Mouse (Mus musculus) liver, adult 2 months (tissue): ENCODE results near the gene Mnt. TPM values are rescaled to one million over a fixed set of nuclear protein-coding genes. Genes with fewer than 3 reads are reported as not detected.

Experiments used
- DNase-seq: peaks from one replicate; pipeline ENCODE4 v3.0.0-alpha.2; 2011; ENCODE audit warnings: low read depth, low spot score; ENCODE audit errors: extremely low read depth
- H3K27ac ChIP-seq: fragments of 200-500 bp; replicated peaks from 2 replicates; pipeline ENCODE4 v1.5.1; 2012; ENCODE audit warnings: low read depth, mild to moderate bottlenecking, control low read depth, inconsistent platforms, low read length; ENCODE audit not compliant: insufficient read depth
- H3K27me3 ChIP-seq: fragments of 200-500 bp; 2 replicates; pipeline ENCODE4 v1.6.1; 2012; ENCODE audit warnings: mild to moderate bottlenecking, moderate library complexity, low read length, inconsistent platforms; ENCODE audit not compliant: control insufficient read depth, insufficient read depth
- H3K36me3 ChIP-seq: fragments of 200-500 bp; 2 replicates; pipeline ENCODE4 v1.6.1; 2012; ENCODE audit warnings: low read length, inconsistent platforms; ENCODE audit not compliant: control insufficient read depth, insufficient read depth
- H3K4me1 ChIP-seq: fragments of 200-500 bp; 2 replicates; pipeline ENCODE4 v1.6.1; 2011; ENCODE audit warnings: low read length; ENCODE audit not compliant: control insufficient read depth, insufficient read depth
- H3K4me3 ChIP-seq: fragments of 200-500 bp; 2 replicates; pipeline ENCODE4 v1.5.1; 2011; ENCODE audit warnings: low read depth, mild to moderate bottlenecking, control low read depth, low read length, moderate library complexity; ENCODE audit not compliant: insufficient read depth
- H3K79me2 ChIP-seq: fragments of 200-500 bp; 2 replicates; pipeline ENCODE4 v1.6.1; 2012; ENCODE audit warnings: inconsistent platforms, mild to moderate bottlenecking, low read length, moderate library complexity; ENCODE audit not compliant: control insufficient read depth, insufficient read depth
- H3K9ac ChIP-seq: fragments of 200-500 bp; 2 replicates; pipeline ENCODE4 v1.6.1; 2012; ENCODE audit warnings: low read depth, mild to moderate bottlenecking, control low read depth, inconsistent platforms, low read length
- CTCF ChIP-seq: fragments of 200-500 bp; IDR thresholded peaks from 2 replicates; pipeline ENCODE4 v1.5.1; 2011; ENCODE audit warnings: low read depth, low read length, control low read depth
- POLR2A ChIP-seq: fragments of 200-500 bp; IDR thresholded peaks from 2 replicates; pipeline ENCODE4 v1.6.1; 2011; ENCODE audit warnings: low read length, control low read depth; ENCODE audit not compliant: insufficient read depth; ENCODE audit errors: extremely low read depth
- WGBS: fragments of 180-500 bp; shearing (Covaris S2); methylation state at CpG from one replicate; pipeline ENCODE4 v1.1.7; 2018; 5-methylcytosine and 5-hydroxymethylcytosine counted together
- polyA plus RNA-seq: library from polyadenylated mRNA; depleted of rRNA; stranded (reverse); fragments of >200 nt; gene quantifications from 2 replicates; pipeline ENCODE4 v1.2.3, GENCODE M21; 2012
- total RNA-seq: library from RNA; depleted of rRNA; stranded (reverse); fragments of >200 nt; gene quantifications from 2 replicates; pipeline ENCODE4 v1.2.3, GENCODE M21; 2014

The Mnt gene
- total and polyA plus RNA-seq, 2 experiments, result 1.0 to 4.7 TPM

DNA sequence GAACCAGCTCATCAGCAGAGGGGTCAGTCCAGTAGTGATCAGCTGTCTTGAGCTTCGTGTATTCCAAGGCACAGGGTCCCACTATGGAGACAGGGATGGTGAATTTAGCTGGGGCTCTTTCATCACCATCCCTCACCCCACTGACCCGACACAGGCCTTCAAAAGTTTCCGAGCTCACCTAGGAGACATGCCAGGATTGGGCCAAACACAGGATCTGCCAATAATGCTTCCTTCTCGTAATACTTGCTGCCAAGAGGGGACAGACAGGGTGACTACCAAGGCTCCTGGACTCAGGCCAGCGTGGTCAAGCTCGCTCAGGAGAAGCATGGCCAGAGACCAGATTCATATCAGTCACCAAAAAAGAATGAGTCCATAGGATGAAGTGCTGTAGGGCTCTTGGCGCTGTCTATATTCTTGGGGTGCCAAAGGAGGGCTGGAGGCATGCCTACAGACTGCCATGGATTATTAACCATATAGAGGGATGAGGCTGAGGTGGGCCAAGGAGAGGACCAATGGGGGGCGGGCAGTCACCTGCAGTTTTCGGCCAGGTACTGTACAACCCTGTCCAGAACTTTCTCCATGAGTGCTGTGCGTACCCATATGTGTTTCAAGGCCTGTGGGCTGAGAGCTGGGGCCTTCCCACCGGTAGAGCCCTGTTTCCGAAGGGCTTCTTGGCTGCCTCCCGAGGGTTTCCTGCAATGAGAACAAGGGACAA is 37.5 kb downstream of the Mnt start:
- Histone ChIP-seq H3K27ac (no peak overlapping the region), H3K4me3 (no peak overlapping the region), H3K27me3 (no peaks in the 10 kb centered on the region), H3K36me3 (no peaks in the 10 kb centered on the region), H3K4me1 (peaks cover 20% of the 10 kb centered on the region), H3K79me2 (no peaks in the 10 kb centered on the region), H3K9ac (no peak overlapping the region)
- DNase-seq, result peak; percentile 90
- WGBS, result 62% methylated on average over 13 of the region's 13 CpGs
- no peak for TF ChIP-seq CTCF
- TF ChIP-seq POLR2A, result no peak

DNA sequence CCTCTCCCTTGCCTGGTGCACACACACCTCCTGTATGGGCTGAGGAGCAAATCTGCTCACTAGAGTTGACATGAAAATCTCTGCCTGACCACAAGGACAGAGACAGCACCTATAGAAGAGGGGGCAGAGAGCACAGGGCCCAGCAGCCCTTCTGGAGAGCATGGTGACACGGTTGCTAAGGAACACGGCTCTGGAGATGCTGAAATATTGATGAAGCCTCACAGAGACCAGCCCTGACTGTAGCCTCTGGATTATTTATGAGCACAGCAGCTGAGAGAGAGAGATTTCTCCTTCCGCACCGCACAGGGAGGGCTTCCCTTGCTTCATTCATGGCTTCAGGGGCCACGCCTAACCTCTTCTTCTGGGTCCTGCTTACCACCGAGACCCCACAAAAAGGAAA is 38.9 kb downstream of the Mnt start:
- WGBS, result 68% methylated on average over 6 of the region's 6 CpGs
- H3K27me3 ChIP-seq, result no peaks in the 10 kb centered on the region
- H3K9ac ChIP-seq, result no peak overlapping the region
- no peaks in the 10 kb centered on the region for H3K79me2 ChIP-seq
- TF ChIP-seq CTCF (no peak), POLR2A (no peak)
- no peaks in the 10 kb centered on the region for H3K36me3 ChIP-seq
- H3K27ac ChIP-seq, result no peak overlapping the region
- H3K4me3 ChIP-seq, result no peak overlapping the region
- no peak for DNase-seq
- H3K4me1 ChIP-seq, result peaks cover 20% of the 10 kb centered on the region

DNA sequence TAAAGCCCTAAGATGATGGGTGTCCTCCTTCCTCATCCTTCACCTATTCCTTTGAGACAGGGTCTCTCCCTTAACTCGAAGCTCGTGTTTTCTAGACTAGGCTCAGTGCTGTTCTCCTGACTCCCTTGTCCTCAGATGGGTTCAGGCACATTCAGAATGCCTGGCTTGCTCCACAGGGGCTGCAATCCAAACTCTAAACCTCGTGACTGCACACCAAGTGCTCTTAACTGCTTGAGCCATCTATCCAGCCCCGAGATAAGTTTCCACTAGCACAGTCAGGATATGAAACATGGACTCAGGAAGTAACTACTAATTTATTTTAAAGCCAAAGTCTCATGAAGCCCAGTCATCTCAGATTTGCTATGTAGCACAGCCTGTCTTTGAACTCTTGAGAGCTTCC is 39.8 kb downstream of the Mnt start:
- no peaks in the 10 kb centered on the region for H3K27me3 ChIP-seq
- H3K4me3 ChIP-seq, result no peak overlapping the region
- 70% methylated on average over 4 of the region's 4 CpGs for WGBS
- peaks cover 20% of the 10 kb centered on the region for H3K4me1 ChIP-seq
- DNase-seq, result peak; percentile 34
- H3K27ac ChIP-seq, result no peak overlapping the region
- H3K9ac ChIP-seq, result no peak overlapping the region
- TF ChIP-seq CTCF, result no peak
- no peak for TF ChIP-seq POLR2A
- no peaks in the 10 kb centered on the region for H3K79me2 ChIP-seq
- no peaks in the 10 kb centered on the region for H3K36me3 ChIP-seq

DNA sequence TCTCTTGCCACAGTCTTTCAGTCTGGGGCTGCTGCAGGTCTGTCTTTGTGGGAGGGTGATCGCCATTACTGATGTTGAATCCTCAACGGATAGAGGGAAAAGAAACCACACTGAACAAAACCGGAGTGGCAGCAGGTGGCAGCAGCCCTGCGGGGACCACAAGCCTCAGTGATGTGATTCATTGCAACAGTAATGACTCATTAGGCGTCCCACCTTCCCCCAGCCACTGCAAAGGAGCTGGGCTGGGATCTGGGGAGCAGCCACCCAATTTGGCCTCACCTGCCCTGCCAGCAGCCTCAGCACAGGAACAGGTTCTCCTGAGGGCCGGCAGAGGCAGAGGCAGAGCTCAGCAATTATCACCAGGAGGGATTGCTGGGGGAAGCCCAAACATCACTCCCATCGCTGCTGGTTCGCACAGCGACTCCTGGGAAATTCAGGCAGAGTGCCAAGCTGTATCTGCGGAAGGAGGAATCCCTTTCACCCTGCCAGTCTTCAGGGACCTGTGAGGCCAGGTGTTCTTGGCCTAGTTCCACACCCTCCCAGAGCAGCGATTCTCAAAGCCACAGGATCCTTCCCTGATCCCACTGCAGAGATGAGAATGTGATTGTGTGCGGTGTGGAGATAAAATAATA is 40.4 kb downstream of the Mnt start:
- H3K36me3 ChIP-seq, result no peaks in the 10 kb centered on the region
- H3K27ac ChIP-seq, result no peak overlapping the region
- H3K79me2 ChIP-seq, result no peaks in the 10 kb centered on the region
- no peak for DNase-seq
- TF ChIP-seq CTCF, result no peak
- no peak for TF ChIP-seq POLR2A
- H3K4me3 ChIP-seq, result no peak overlapping the region
- 69% methylated on average over 12 of the region's 12 CpGs for WGBS
- no peaks in the 10 kb centered on the region for H3K27me3 ChIP-seq
- no peak overlapping the region for H3K9ac ChIP-seq
- peaks cover 20% of the 10 kb centered on the region for H3K4me1 ChIP-seq

DNA sequence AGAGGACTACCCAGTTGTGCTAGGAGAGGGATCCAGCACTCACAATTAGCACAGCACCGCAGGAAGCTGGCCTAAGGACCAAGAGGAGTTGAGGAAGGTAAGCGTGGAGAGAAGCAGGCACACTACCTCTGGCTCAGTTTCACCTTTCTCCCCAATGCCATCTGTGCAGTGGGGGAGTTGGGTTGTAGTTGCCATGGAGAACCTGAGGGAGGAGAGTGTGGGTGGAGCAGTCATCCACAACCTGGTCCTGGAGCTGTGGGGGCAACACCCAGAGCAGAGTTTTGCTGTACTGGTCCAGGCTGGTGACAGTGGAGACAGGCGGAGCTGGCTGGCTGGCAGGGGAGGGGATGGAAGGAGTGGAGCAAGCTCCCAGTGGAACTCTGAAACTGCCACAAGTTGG is 43.9 kb downstream of the Mnt start:
- Histone ChIP-seq H3K9ac (no peak overlapping the region), H3K4me3 (no peak overlapping the region), H3K79me2 (no peaks in the 10 kb centered on the region), H3K36me3 (no peaks in the 10 kb centered on the region), H3K27me3 (no peaks in the 10 kb centered on the region), H3K4me1 (peaks cover 9% of the 10 kb centered on the region), H3K27ac (no peak overlapping the region)
- DNase-seq, result no peak
- TF ChIP-seq POLR2A (no peak), CTCF (no peak)
- 93% methylated on average over 3 of the region's 3 CpGs for WGBS

DNA sequence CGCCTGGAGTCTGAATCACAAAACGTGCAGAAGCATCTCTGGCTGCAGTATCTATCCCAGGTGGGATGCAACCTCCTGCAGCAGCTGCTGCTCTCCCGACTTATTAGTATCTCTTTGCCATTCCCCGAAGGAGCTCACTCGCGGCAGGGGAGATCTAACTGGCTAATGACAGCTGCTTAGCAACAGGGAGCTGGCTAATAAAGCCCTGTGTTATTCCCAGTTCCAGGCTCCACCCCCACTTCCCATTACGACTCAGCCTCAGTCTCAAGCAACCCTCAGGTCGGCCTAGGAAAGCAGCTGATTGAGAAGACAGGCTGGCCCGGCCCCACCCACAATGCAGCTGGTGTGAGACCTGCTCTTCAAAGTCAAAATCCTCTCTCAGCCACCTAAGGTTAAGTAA is 46.1 kb downstream of the Mnt start:
- WGBS, result 45% methylated on average over 9 of the region's 9 CpGs
- DNase-seq, result no peak
- no peak overlapping the region for H3K4me3 ChIP-seq
- H3K36me3 ChIP-seq, result no peaks in the 10 kb centered on the region
- no peak overlapping the region for H3K9ac ChIP-seq
- H3K79me2 ChIP-seq, result no peaks in the 10 kb centered on the region
- no peak overlapping the region for H3K27ac ChIP-seq
- peaks cover 7% of the 10 kb centered on the region; the same call in 1 of the 2 replicates for H3K4me1 ChIP-seq
- no peaks in the 10 kb centered on the region for H3K27me3 ChIP-seq
- TF ChIP-seq CTCF, result no peak
- no peak for TF ChIP-seq POLR2A
